Mouse (Mus musculus): ENCODE data around the gene Atxn7l3.

Gene Atxn7l3

GRCm38 (mm10) chr11:102295598-102296471 lies 596 bp downstream of the Atxn7l3 start:
- Histone ChIP-seq H3K4me3 (replicated peaks; ENCODE audit: low read length) (peak overlapping the region; percentile 92), H3K36me3 (ENCODE audit: insufficient read depth, low read length) (peaks cover 45% of the 10 kb centered on the region), H3K9me3 (ENCODE audit: low read length) (no peaks in the 10 kb centered on the region), H3K4me1 (replicated peaks; ENCODE audit: low read depth, low read length) (peaks cover 69% of the 10 kb centered on the region), H3K27me3 (ENCODE audit: insufficient read depth, low read length) (no peaks in the 10 kb centered on the region)
- no peak for TF ChIP-seq NANOG (IDR thresholded peaks at IDR 0.05; ENCODE audit: borderline replicate concordance, low read length)
- no peak for TF ChIP-seq CTCF (conservative IDR thresholded peaks at IDR 0.05; ENCODE audit: low read length)
- no peak for TF ChIP-seq POU5F1 (IDR thresholded peaks at IDR 0.05; ENCODE audit: borderline replicate concordance, low read length)

GRCm38 (mm10) chr11:102294887-102295597 lies 1.4 kb downstream of the Atxn7l3 start:
- peaks cover 77% of the 10 kb centered on the region for H3K4me1 ChIP-seq (replicated peaks; ENCODE audit: low read depth, low read length)
- TF ChIP-seq POU5F1 (IDR thresholded peaks at IDR 0.05; ENCODE audit: borderline replicate concordance, low read length), result no peak
- TF ChIP-seq CTCF (conservative IDR thresholded peaks at IDR 0.05; ENCODE audit: low read length), result no peak
- TF ChIP-seq NANOG (IDR thresholded peaks at IDR 0.05; ENCODE audit: borderline replicate concordance, low read length), result no peak
- H3K9me3 ChIP-seq (ENCODE audit: low read length), result no peaks in the 10 kb centered on the region
- H3K27me3 ChIP-seq (ENCODE audit: insufficient read depth, low read length), result no peaks in the 10 kb centered on the region
- peak overlapping the region; percentile 92 for H3K4me3 ChIP-seq (replicated peaks; ENCODE audit: low read length)
- H3K36me3 ChIP-seq (ENCODE audit: insufficient read depth, low read length), result peaks cover 53% of the 10 kb centered on the region

- Histone ChIP-seq H3K4me1 (replicated peaks; ENCODE audit: low read depth, low read length) (peaks cover 80% of the 10 kb centered on the region), H3K4me3 (replicated peaks; ENCODE audit: low read length) (peak overlapping the region; percentile 92), H3K9me3 (ENCODE audit: low read length) (no peaks in the 10 kb centered on the region), H3K36me3 (ENCODE audit: insufficient read depth, low read length) (peaks cover 59% of the 10 kb centered on the region), H3K27me3 (ENCODE audit: insufficient read depth, low read length) (no peaks in the 10 kb centered on the region)
- TF ChIP-seq POU5F1 (IDR thresholded peaks at IDR 0.05; ENCODE audit: borderline replicate concordance, low read length), result no peak
- TF ChIP-seq NANOG (IDR thresholded peaks at IDR 0.05; ENCODE audit: borderline replicate concordance, low read length), result no peak
- TF ChIP-seq CTCF (conservative IDR thresholded peaks at IDR 0.05; ENCODE audit: low read length), result no peak
Observed at GRCm38 (mm10) chr11:102294416-102294815, 2.0 kb downstream of the Atxn7l3 start.

GRCm38 (mm10) chr11:102293971-102294370 lies 2.5 kb downstream of the Atxn7l3 start:
- H3K36me3 ChIP-seq (ENCODE audit: insufficient read depth, low read length), result peaks cover 64% of the 10 kb centered on the region
- TF ChIP-seq NANOG (IDR thresholded peaks at IDR 0.05; ENCODE audit: borderline replicate concordance, low read length) (no peak), POU5F1 (IDR thresholded peaks at IDR 0.05; ENCODE audit: borderline replicate concordance, low read length) (no peak), CTCF (conservative IDR thresholded peaks at IDR 0.05; ENCODE audit: low read length) (no peak)
- H3K27me3 ChIP-seq (ENCODE audit: insufficient read depth, low read length), result no peaks in the 10 kb centered on the region
- no peaks in the 10 kb centered on the region for H3K9me3 ChIP-seq (ENCODE audit: low read length)
- peaks cover 80% of the 10 kb centered on the region for H3K4me1 ChIP-seq (replicated peaks; ENCODE audit: low read depth, low read length)
- peak overlapping the region; percentile 92; the same call in 1 of the 2 replicates for H3K4me3 ChIP-seq (replicated peaks; ENCODE audit: low read length)

GRCm38 (mm10) chr11:102291051-102291535 lies 5.3 kb downstream of the Atxn7l3 start:
- TF ChIP-seq CTCF (conservative IDR thresholded peaks at IDR 0.05; ENCODE audit: low read length) (no peak), POU5F1 (IDR thresholded peaks at IDR 0.05; ENCODE audit: borderline replicate concordance, low read length) (no peak), NANOG (IDR thresholded peaks at IDR 0.05; ENCODE audit: borderline replicate concordance, low read length) (no peak)
- H3K27me3 ChIP-seq (ENCODE audit: insufficient read depth, low read length), result no peaks in the 10 kb centered on the region
- H3K9me3 ChIP-seq (ENCODE audit: low read length), result no peaks in the 10 kb centered on the region
- peaks cover 89% of the 10 kb centered on the region for H3K4me1 ChIP-seq (replicated peaks; ENCODE audit: low read depth, low read length)
- H3K4me3 ChIP-seq (replicated peaks; ENCODE audit: low read length), result no peak overlapping the region
- H3K36me3 ChIP-seq (ENCODE audit: insufficient read depth, low read length), result peaks cover 93% of the 10 kb centered on the region

DNA sequence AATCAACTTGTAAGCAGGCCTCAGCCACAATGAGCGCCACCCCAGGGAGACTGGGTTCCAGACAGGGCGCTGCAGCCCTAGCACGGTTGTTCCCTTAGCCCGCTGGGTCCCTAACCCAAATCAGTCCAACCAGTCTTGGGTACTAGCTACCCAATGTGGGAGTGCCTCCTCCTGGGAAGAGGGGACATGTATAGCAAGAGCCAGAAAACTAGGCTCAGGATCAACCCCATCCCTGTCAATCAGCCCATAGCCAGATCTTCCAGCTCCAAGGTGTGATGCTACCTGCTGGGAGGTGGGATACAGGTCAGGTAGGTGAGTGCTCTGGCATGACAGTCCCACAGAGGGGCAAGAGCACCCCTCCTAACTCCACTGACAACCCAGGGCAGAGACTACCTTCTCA lies 6.3 kb downstream of the Atxn7l3 start:
- H3K9me3 ChIP-seq (ENCODE audit: low read length), result no peaks in the 10 kb centered on the region
- TF ChIP-seq NANOG (IDR thresholded peaks at IDR 0.05; ENCODE audit: borderline replicate concordance, low read length) (no peak), POU5F1 (IDR thresholded peaks at IDR 0.05; ENCODE audit: borderline replicate concordance, low read length) (no peak), CTCF (conservative IDR thresholded peaks at IDR 0.05; ENCODE audit: low read length) (no peak)
- peaks cover 91% of the 10 kb centered on the region for H3K36me3 ChIP-seq (ENCODE audit: insufficient read depth, low read length)
- H3K4me3 ChIP-seq (replicated peaks; ENCODE audit: low read length), result 0 out of 2 replicates have a peak overlapping the region, but pooled peaks have one; percentile 10
- H3K4me1 ChIP-seq (replicated peaks; ENCODE audit: low read depth, low read length), result peaks cover 93% of the 10 kb centered on the region
- no peaks in the 10 kb centered on the region for H3K27me3 ChIP-seq (ENCODE audit: insufficient read depth, low read length)

DNA sequence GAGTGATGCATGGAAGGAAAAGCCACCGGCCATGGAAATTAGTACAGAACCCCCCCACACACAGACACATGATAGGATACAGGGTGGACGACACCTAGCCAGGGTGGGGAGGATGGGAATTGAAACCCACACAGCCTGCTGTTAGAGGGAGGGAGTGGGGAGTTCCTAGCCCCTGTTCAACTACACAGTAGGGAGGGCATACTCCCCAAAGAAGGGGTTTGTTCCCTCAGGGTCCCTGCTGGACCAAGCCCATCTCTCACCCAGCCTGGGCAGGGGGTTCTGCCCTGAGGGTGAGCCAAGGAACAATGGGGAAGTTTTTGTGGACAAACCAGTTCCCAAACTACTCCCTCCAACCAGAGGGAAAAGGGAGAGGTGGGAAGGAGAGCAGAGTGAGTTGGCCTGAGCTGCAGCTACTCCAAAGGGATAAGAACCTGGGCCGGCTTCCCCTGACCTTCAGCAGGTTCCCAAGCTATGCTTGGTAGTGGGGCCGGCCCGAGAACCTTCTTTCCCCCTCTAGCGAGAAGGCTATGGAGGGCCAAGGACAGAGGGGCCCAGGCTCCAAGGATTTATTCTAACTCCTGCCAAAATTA lies 6.8 kb downstream of the Atxn7l3 start:
- Histone ChIP-seq H3K27me3 (ENCODE audit: insufficient read depth, low read length) (no peaks in the 10 kb centered on the region), H3K36me3 (ENCODE audit: insufficient read depth, low read length) (peaks cover 86% of the 10 kb centered on the region), H3K4me3 (replicated peaks; ENCODE audit: low read length) (peak overlapping the region; percentile 10; the same call in 1 of the 2 replicates), H3K4me1 (replicated peaks; ENCODE audit: low read depth, low read length) (peaks cover 88% of the 10 kb centered on the region), H3K9me3 (ENCODE audit: low read length) (no peaks in the 10 kb centered on the region)
- TF ChIP-seq POU5F1 (IDR thresholded peaks at IDR 0.05; ENCODE audit: borderline replicate concordance, low read length), result no peak
- TF ChIP-seq NANOG (IDR thresholded peaks at IDR 0.05; ENCODE audit: borderline replicate concordance, low read length), result no peak
- no peak for TF ChIP-seq CTCF (conservative IDR thresholded peaks at IDR 0.05; ENCODE audit: low read length)

DNA sequence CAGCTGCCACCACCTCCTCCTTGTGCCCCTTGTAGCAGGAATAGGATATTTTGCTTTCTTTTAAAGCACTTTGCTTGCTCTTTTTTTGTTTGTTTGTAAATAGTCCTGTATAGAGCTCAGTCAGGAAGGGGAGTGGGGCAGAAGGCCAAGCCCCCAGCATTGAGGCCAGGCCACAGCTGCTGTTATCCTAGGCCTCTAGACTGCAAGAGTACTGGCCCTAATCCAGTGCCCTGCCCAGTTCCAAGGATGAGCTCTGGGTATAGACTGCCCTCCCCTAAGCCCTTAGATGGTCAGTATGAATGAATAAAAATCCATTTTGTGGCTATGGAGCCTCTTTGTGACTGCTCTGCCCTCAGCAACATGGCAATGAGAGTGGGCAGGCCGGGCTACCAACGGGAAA lies 7.5 kb downstream of the Atxn7l3 start:
- TF ChIP-seq POU5F1 (IDR thresholded peaks at IDR 0.05; ENCODE audit: borderline replicate concordance, low read length) (no peak), CTCF (conservative IDR thresholded peaks at IDR 0.05; ENCODE audit: low read length) (no peak), NANOG (IDR thresholded peaks at IDR 0.05; ENCODE audit: borderline replicate concordance, low read length) (no peak)
- no peaks in the 10 kb centered on the region for H3K27me3 ChIP-seq (ENCODE audit: insufficient read depth, low read length)

More for the DNA sequence above, 7.5 kb downstream of the Atxn7l3 start:
- peaks cover 79% of the 10 kb centered on the region for H3K36me3 ChIP-seq (ENCODE audit: insufficient read depth, low read length)
- peaks cover 85% of the 10 kb centered on the region for H3K4me1 ChIP-seq (replicated peaks; ENCODE audit: low read depth, low read length)
- no peaks in the 10 kb centered on the region for H3K9me3 ChIP-seq (ENCODE audit: low read length)
- no peak overlapping the region for H3K4me3 ChIP-seq (replicated peaks; ENCODE audit: low read length)

Measured in E14TG2a.4 (cell line).